ENCODE assay signal across 7 mouse cellular contexts in genomic region chr10:128095003-128095636, GRCm38 (mm10). TPM values are rescaled to one million over a fixed set of nuclear protein-coding genes. Genes with fewer than 3 reads are reported as not detected.
DNase-seq lines count a peak whose midpoint lies in the region; ATAC-seq and TF ChIP-seq lines count a peak whose summit lies in the region.

No protein-coding gene starts in this region.

- H3K36me3 ChIP-seq in hindbrain, embryonic 12.5 days = peaks cover 3% of the 10 kb centered on the region
- H3K36me3 ChIP-seq in myocyte (ENCODE audit: control insufficient read depth, insufficient read depth) = peaks cover 6% of the 10 kb centered on the region

- H3K4me2 ChIP-seq in hindbrain, embryonic 12.5 days (replicated peaks) = peak overlapping the region; percentile 90
- H3K4me2 ChIP-seq in myocyte (ENCODE audit: low read depth) = peak overlapping the region; percentile 96

- H3K9ac ChIP-seq in hindbrain, embryonic 12.5 days = peak overlapping the region; percentile 39; the same call in 1 of the 2 replicates

- no peaks in the 10 kb centered on the region for H3K27me3 ChIP-seq in hindbrain, embryonic 12.5 days
- no peaks in the 10 kb centered on the region for H3K27me3 ChIP-seq in myocyte (ENCODE audit: control insufficient read depth, insufficient read depth, insufficient read length)

- WGBS in hindbrain, embryonic 12.5 days = 27% methylated on average over 9 of the region's 9 CpGs

- peaks cover 45% of the 10 kb centered on the region for H3K79me2 ChIP-seq in myocyte (ENCODE audit: control insufficient read depth, insufficient read depth)

- ATAC-seq in hindbrain, embryonic 12.5 days (ENCODE audit: low FRiP score) = no peak
- ATAC-seq in erythroid progenitor cell, adult 5-6 weeks (replicated peaks; ENCODE audit: low FRiP score, poor library complexity, severe bottlenecking) = no peak

- DNase-seq in layer of hippocampus, adult 2 months (ENCODE audit: low spot score in 2 of 2) = no peak
- no peak for DNase-seq in layer of hippocampus, adult 8-10 months (ENCODE audit: low spot score in 2 of 2)
- no peak for DNase-seq in layer of hippocampus, adult 18-20 months (ENCODE audit: low spot score in 2 of 2)

- TF ChIP-seq POLR2A in bone marrow macrophage, adult 2 months (IDR thresholded peaks at IDR 0.05; ENCODE audit: borderline replicate concordance, low read depth, low read length) = no peak
- TF ChIP-seq POLR2A in myocyte (IDR thresholded peaks at IDR 0.05; ENCODE audit: insufficient read length, low read depth) = no peak

- H3K27ac ChIP-seq in layer of hippocampus, adult 2 months = peak overlapping the region; percentile 97; the same call in 1 of the 2 replicates
- H3K27ac ChIP-seq in bone marrow macrophage, adult 2 months (ENCODE audit: insufficient read depth, low read depth, low read length) = peak overlapping the region; percentile 74
- H3K27ac ChIP-seq in hindbrain, embryonic 12.5 days = 0 out of 2 replicates have a peak overlapping the region, but pooled peaks have one; percentile 93

- H3K4me1 ChIP-seq in bone marrow macrophage, adult 2 months (ENCODE audit: control insufficient read depth, insufficient read depth, low read length) = peaks cover 23% of the 10 kb centered on the region
- peaks cover 50% of the 10 kb centered on the region for H3K4me1 ChIP-seq in hindbrain, embryonic 12.5 days

- no peaks in the 10 kb centered on the region for H3K9me3 ChIP-seq in hindbrain, embryonic 12.5 days (replicated peaks)

- H3ac ChIP-seq in myocyte (ENCODE audit: control insufficient read depth, insufficient read length) = no peak overlapping the region

- no peak for TF ChIP-seq CTCF in layer of hippocampus, adult 2 months (conservative IDR thresholded peaks at IDR 0.05)
- no peak for TF ChIP-seq CTCF in bone marrow macrophage, adult 2 months (IDR thresholded peaks at IDR 0.05; ENCODE audit: low read depth, low read length)

- H3K4me3 ChIP-seq in layer of hippocampus, adult 2 months = no peak overlapping the region
- H3K4me3 ChIP-seq in bone marrow macrophage, adult 2 months (ENCODE audit: insufficient read depth, low read length) = peak overlapping the region; percentile 44
- 0 out of 2 replicates have a peak overlapping the region, but pooled peaks have one; percentile 26 for H3K4me3 ChIP-seq in hindbrain, embryonic 12.5 days
- peak overlapping the region; percentile 69 for H3K4me3 ChIP-seq in myocyte

TF ChIP-seq in myocyte, 11 proteins besides CTCF, POLR2A, EP300 and RAD21:
- TF ChIP-seq REST (IDR thresholded peaks at IDR 0.05; ENCODE audit: insufficient read depth, insufficient read length) (no peak), TCF3 (IDR thresholded peaks at IDR 0.05; ENCODE audit: insufficient read length, low read depth) (no peak), MYOG (IDR thresholded peaks at IDR 0.05; ENCODE audit: control insufficient read depth in 1 of 3, insufficient read depth in 1 of 3, insufficient read length in 2 of 3, low read depth in 2 of 3) (no peak), E2F4 (IDR thresholded peaks at IDR 0.05; ENCODE audit: insufficient read depth) (no peak), CEBPB (IDR thresholded peaks at IDR 0.05; ENCODE audit: insufficient read depth, poor library complexity, severe bottlenecking) (no peak), MYOD1 (IDR thresholded peaks at IDR 0.05; ENCODE audit: control insufficient read depth in 1 of 3, insufficient read length in 2 of 3, low read depth in 2 of 3) (no peak), POLR2AphosphoS2 (IDR thresholded peaks at IDR 0.05; ENCODE audit: insufficient read length, low read depth) (no peak), TCF12 (IDR thresholded peaks at IDR 0.05; ENCODE audit: insufficient read depth, poor library complexity, severe bottlenecking) (no peak), MAX (IDR thresholded peaks at IDR 0.05; ENCODE audit: low read depth) (no peak), SRF (IDR thresholded peaks at IDR 0.05; ENCODE audit: control insufficient read depth, insufficient read length, low read depth) (no peak)

RNA-seq across cellular contexts. Expression of gene Baz2a, which starts 3.7 kb away (rescaled TPM):
- 10 to 100 TPM; 42.8 to 45.5 TPM for total RNA-seq in layer of hippocampus, adult 2 months (2021)
- total RNA-seq in layer of hippocampus, adult 8-10 months (2022) = 10 to 100 TPM; 38.8 to 50.0 (median 46.3) TPM
- 49.0 and 52.9 TPM in 2 replicates for polyA plus RNA-seq in bone marrow macrophage, adult 2 months (2012; ENCODE audit: insufficient read depth, insufficient read length, missing spikeins)
- polyA plus RNA-seq in hindbrain, embryonic 12.5 days (2016; fragmentation: Nextera tagmentation; extraction: Ambion mirVana) = 12.8 and 15.4 TPM in 2 replicates
- polyA plus RNA-seq in myocyte (2012; fragmentation: generic; extraction: Trizol) = 12.7 TPM
- total RNA-seq in erythroid progenitor cell, adult 5-6 weeks (2015; ENCODE audit: low replicate concordance) = 89.4 and 109 TPM in 2 replicates
- 87.9 and 88.6 TPM in 2 replicates for total RNA-seq in erythroid progenitor cell, adult 5-6 weeks (2017; ENCODE audit: low replicate concordance)
- 10 to 100 TPM; 39.6 to 41.9 TPM for total RNA-seq in layer of hippocampus, adult 18-20 months (2021)

RNA-seq across cellular contexts. Expression of gene Atp5b, which starts 12.0 kb away (rescaled TPM):
- 1,000 to 10,000 TPM; 1,635 to 1,673 TPM for total RNA-seq in layer of hippocampus, adult 2 months (2021)
- 1,000 to 10,000 TPM; 1,554 to 1,727 (median 1,622) TPM for total RNA-seq in layer of hippocampus, adult 8-10 months (2022)
- 483 and 528 TPM in 2 replicates for polyA plus RNA-seq in bone marrow macrophage, adult 2 months (2012; ENCODE audit: insufficient read depth, insufficient read length, missing spikeins)
- polyA plus RNA-seq in hindbrain, embryonic 12.5 days (2016; fragmentation: Nextera tagmentation; extraction: Ambion mirVana) = 1,948 and 1,970 TPM in 2 replicates
- polyA plus RNA-seq in myocyte (2012; fragmentation: generic; extraction: Trizol) = 3,270 TPM
- total RNA-seq in erythroid progenitor cell, adult 5-6 weeks (2015; ENCODE audit: low replicate concordance) = 755 and 881 TPM in 2 replicates
- 598 and 1,019 TPM in 2 replicates for total RNA-seq in erythroid progenitor cell, adult 5-6 weeks (2017; ENCODE audit: low replicate concordance)
- 1,000 to 10,000 TPM; 1,726 to 1,851 TPM for total RNA-seq in layer of hippocampus, adult 18-20 months (2021)

RNA-seq across cellular contexts. Expression of gene Ptges3, which starts 36.4 kb away (rescaled TPM):
- 100 to 1,000 TPM; 135 to 142 TPM for total RNA-seq in layer of hippocampus, adult 2 months (2021)
- total RNA-seq in layer of hippocampus, adult 8-10 months (2022) = 100 to 1,000 TPM; 128 to 136 (median 133) TPM
- 152 and 160 TPM in 2 replicates for polyA plus RNA-seq in bone marrow macrophage, adult 2 months (2012; ENCODE audit: insufficient read depth, insufficient read length, missing spikeins)
- polyA plus RNA-seq in hindbrain, embryonic 12.5 days (2016; fragmentation: Nextera tagmentation; extraction: Ambion mirVana) = 495 and 513 TPM in 2 replicates
- 84.3 TPM for polyA plus RNA-seq in myocyte (2012; fragmentation: generic; extraction: Trizol)
- total RNA-seq in erythroid progenitor cell, adult 5-6 weeks (2015; ENCODE audit: low replicate concordance) = 84.0 and 85.9 TPM in 2 replicates
- total RNA-seq in erythroid progenitor cell, adult 5-6 weeks (2017; ENCODE audit: low replicate concordance) = 87.1 and 111 TPM in 2 replicates
- total RNA-seq in layer of hippocampus, adult 18-20 months (2021) = 100 to 1,000 TPM; 146 to 153 TPM

RNA-seq across cellular contexts. Expression of gene Naca, which starts 59.7 kb away (rescaled TPM):
- 100 to 1,000 TPM; 333 to 336 TPM for total RNA-seq in layer of hippocampus, adult 2 months (2021)
- 100 to 1,000 TPM; 310 to 353 (median 340) TPM for total RNA-seq in layer of hippocampus, adult 8-10 months (2022)
- polyA plus RNA-seq in bone marrow macrophage, adult 2 months (2012; ENCODE audit: insufficient read depth, insufficient read length, missing spikeins) = 540 and 609 TPM in 2 replicates
- 673 and 675 TPM in 2 replicates for polyA plus RNA-seq in hindbrain, embryonic 12.5 days (2016; fragmentation: Nextera tagmentation; extraction: Ambion mirVana)
- polyA plus RNA-seq in myocyte (2012; fragmentation: generic; extraction: Trizol) = 870 TPM
- 228 and 341 TPM in 2 replicates for total RNA-seq in erythroid progenitor cell, adult 5-6 weeks (2015; ENCODE audit: low replicate concordance)
- 391 and 449 TPM in 2 replicates for total RNA-seq in erythroid progenitor cell, adult 5-6 weeks (2017; ENCODE audit: low replicate concordance)
- 100 to 1,000 TPM; 338 to 356 TPM for total RNA-seq in layer of hippocampus, adult 18-20 months (2021)
